Mouse (Mus musculus): ENCODE data around the gene Lrit2.

Gene Lrit2

GRCm38 (mm10) chr14:37067629-37068028, at the start of gene Lrit2:
Lrit2 (plus strand) TSS chr14:37067929.
- DNase-seq (ENCODE audit: low read depth, low spot score), result no peak

GRCm38 (mm10) chr14:37027248-37027933, 40.3 kb upstream of the Lrit2 start:
- DNase-seq (ENCODE audit: low read depth, low spot score), result no peak

GRCm38 (mm10) chr14:37027951-37028350, 39.8 kb upstream of the Lrit2 start:
- DNase-seq (ENCODE audit: low read depth, low spot score), result no peak

GRCm38 (mm10) chr14:37028555-37028954, 39.2 kb upstream of the Lrit2 start:
- DNase-seq (ENCODE audit: low read depth, low spot score), result no peak

- DNase-seq (ENCODE audit: low read depth, low spot score), result no peak
Observed at GRCm38 (mm10) chr14:37032481-37033104, 35.1 kb upstream of the Lrit2 start.

- DNase-seq (ENCODE audit: low read depth, low spot score), result peak; percentile 54
Observed at GRCm38 (mm10) chr14:37033241-37033640, 34.5 kb upstream of the Lrit2 start.

- DNase-seq (ENCODE audit: low read depth, low spot score), result no peak
Observed at GRCm38 (mm10) chr14:37034432-37034831, 33.3 kb upstream of the Lrit2 start.

GRCm38 (mm10) chr14:37048914-37049410, 18.8 kb upstream of the Lrit2 start, which contains the start of gene Rgr:
Rgr (minus strand) TSS chr14:37048964.
- DNase-seq (ENCODE audit: low read depth, low spot score), result no peak

GRCm38 (mm10) chr14:37064849-37065248, 2.9 kb upstream of the Lrit2 start:
- no peak for DNase-seq (ENCODE audit: low read depth, low spot score)

- DNase-seq (ENCODE audit: low read depth, low spot score), result no peak
Observed at GRCm38 (mm10) chr14:37066636-37067035, 1.1 kb upstream of the Lrit2 start.

GRCm38 (mm10) chr14:37068516-37068915, 787 bp downstream of the Lrit2 start:
- no peak for DNase-seq (ENCODE audit: low read depth, low spot score)

- DNase-seq (ENCODE audit: low read depth, low spot score), result no peak
Observed at GRCm38 (mm10) chr14:37080724-37081123, 13.0 kb downstream of the Lrit2 start.

- DNase-seq (ENCODE audit: low read depth, low spot score), result no peak
Observed at GRCm38 (mm10) chr14:37083755-37084154, 16.0 kb downstream of the Lrit2 start.

GRCm38 (mm10) chr14:37094436-37094835, 26.7 kb downstream of the Lrit2 start:
- DNase-seq (ENCODE audit: low read depth, low spot score), result no peak

GRCm38 (mm10) chr14:37095556-37095955, 27.8 kb downstream of the Lrit2 start:
- DNase-seq (ENCODE audit: low read depth, low spot score), result no peak

GRCm38 (mm10) chr14:37097956-37098530, 30.3 kb downstream of the Lrit2 start, which contains the start of gene Cdhr1:
Cdhr1 (minus strand) TSS chr14:37098347.
- no peak for DNase-seq (ENCODE audit: low read depth, low spot score)

GRCm38 (mm10) chr14:37101531-37101930, 33.8 kb downstream of the Lrit2 start:
- DNase-seq (ENCODE audit: low read depth, low spot score), result no peak

GRCm38 (mm10) chr14:37102484-37102883, 34.8 kb downstream of the Lrit2 start:
- DNase-seq (ENCODE audit: low read depth, low spot score), result no peak

- no peak for DNase-seq (ENCODE audit: low read depth, low spot score)
Observed at GRCm38 (mm10) chr14:37104747-37105146, 37.0 kb downstream of the Lrit2 start.

- DNase-seq (ENCODE audit: low read depth, low spot score), result no peak
Observed at GRCm38 (mm10) chr14:37105846-37106245, 38.1 kb downstream of the Lrit2 start.

- no peak for DNase-seq (ENCODE audit: low read depth, low spot score)
Observed at GRCm38 (mm10) chr14:37109460-37109859, 41.7 kb downstream of the Lrit2 start.

GRCm38 (mm10) chr14:37109975-37110374, 42.2 kb downstream of the Lrit2 start:
- DNase-seq (ENCODE audit: low read depth, low spot score), result no peak

- no peak for DNase-seq (ENCODE audit: low read depth, low spot score)
Observed at GRCm38 (mm10) chr14:37110456-37110855, 42.7 kb downstream of the Lrit2 start.

Measured in CD4-positive helper T cell, adult 2 months (primary cell).